Mouse (Mus musculus) megakaryocyte progenitor cell, adult 5-6 weeks (primary cell): ENCODE data around the gene Gm20388. TPM values are rescaled to one million over a fixed set of nuclear protein-coding genes. Genes with fewer than 3 reads are reported as not detected.

ENCODE experiments used
- ATAC-seq: replicated peaks from 2 replicates; pipeline ENCODE4 v1.8.0; 2016; ENCODE audit warnings: mild to moderate bottlenecking, moderate TSS enrichment, inconsistent platforms; ENCODE audit not compliant: poor library complexity
- total RNA-seq, 2 experiments: library from RNA; stranded (forward) in 1 of 2; stranded (reverse) in 1 of 2; fragments of 157-497, 149-512 nt in 1 of 2; fragments of 200-1000 nt in 1 of 2; gene quantifications; 2 replicates each; pipeline versions ENCODE4 v1.2.3 to v1.2.4; 2015 to 2017

The Gm20388 gene
- total RNA-seq, 2 experiments from 2014 or later, result 18.6 TPM; not detected in 1

GRCm38 (mm10) chr8:122917531-122918392 is 3007.1 kb downstream of the Gm20388 start:
- peak; percentile 68 for ATAC-seq

GRCm38 (mm10) chr8:122918438-122919107 is 3007.9 kb downstream of the Gm20388 start:
- ATAC-seq, result 0 out of 2 replicates have a peak, but pooled peaks have one; percentile 14

- ATAC-seq, result no peak
Observed at GRCm38 (mm10) chr8:122920890-122921289, 3010.2 kb downstream of the Gm20388 start.

GRCm38 (mm10) chr8:122922945-122923344 is 3012.3 kb downstream of the Gm20388 start:
- ATAC-seq, result peak; percentile 67

- peak; percentile 40 for ATAC-seq
Observed at GRCm38 (mm10) chr8:122923431-122924090, 3012.9 kb downstream of the Gm20388 start.

GRCm38 (mm10) chr8:122924091-122924490 is 3013.4 kb downstream of the Gm20388 start:
- no peak for ATAC-seq

- ATAC-seq, result no peak
Observed at GRCm38 (mm10) chr8:122925939-122926722, 3015.5 kb downstream of the Gm20388 start.

- peak; percentile 38 for ATAC-seq
Observed at GRCm38 (mm10) chr8:122926782-122927181, 3016.1 kb downstream of the Gm20388 start.

GRCm38 (mm10) chr8:122927841-122928240 is 3017.2 kb downstream of the Gm20388 start:
- ATAC-seq, result no peak

GRCm38 (mm10) chr8:122928631-122929224 is 3018.1 kb downstream of the Gm20388 start:
- ATAC-seq, result peak; percentile 44

GRCm38 (mm10) chr8:122931834-122932560 is 3021.4 kb downstream of the Gm20388 start:
- ATAC-seq, result peak; percentile 26

- ATAC-seq, result peak; percentile 59
Observed at GRCm38 (mm10) chr8:122932561-122932959, 3021.9 kb downstream of the Gm20388 start.

- peak; percentile 35; the same call in 1 of the 2 replicates for ATAC-seq
Observed at GRCm38 (mm10) chr8:122933973-122934372, 3023.3 kb downstream of the Gm20388 start.

GRCm38 (mm10) chr8:122935118-122935517 is 3024.5 kb downstream of the Gm20388 start:
- no peak for ATAC-seq

- no peak for ATAC-seq
Observed at GRCm38 (mm10) chr8:122935912-122936311, 3025.3 kb downstream of the Gm20388 start.

GRCm38 (mm10) chr8:122937545-122938053 is 3027.0 kb downstream of the Gm20388 start:
- ATAC-seq, result no peak

GRCm38 (mm10) chr8:122938170-122938569 is 3027.5 kb downstream of the Gm20388 start:
- no peak for ATAC-seq

GRCm38 (mm10) chr8:122938591-122938990 is 3027.9 kb downstream of the Gm20388 start:
- no peak for ATAC-seq
